Mouse (Mus musculus): ENCODE results near the gene C1qtnf2. TPM values are rescaled to one million over a fixed set of nuclear protein-coding genes. Genes with fewer than 3 reads are reported as not detected.
A peak's percentile ranks its signal among the peaks of the same experiment; 100 is the strongest.

C1qtnf2 gene
- 1 to 10 TPM; 1.0 to 1.9 TPM for total RNA-seq (2021)

DNA sequence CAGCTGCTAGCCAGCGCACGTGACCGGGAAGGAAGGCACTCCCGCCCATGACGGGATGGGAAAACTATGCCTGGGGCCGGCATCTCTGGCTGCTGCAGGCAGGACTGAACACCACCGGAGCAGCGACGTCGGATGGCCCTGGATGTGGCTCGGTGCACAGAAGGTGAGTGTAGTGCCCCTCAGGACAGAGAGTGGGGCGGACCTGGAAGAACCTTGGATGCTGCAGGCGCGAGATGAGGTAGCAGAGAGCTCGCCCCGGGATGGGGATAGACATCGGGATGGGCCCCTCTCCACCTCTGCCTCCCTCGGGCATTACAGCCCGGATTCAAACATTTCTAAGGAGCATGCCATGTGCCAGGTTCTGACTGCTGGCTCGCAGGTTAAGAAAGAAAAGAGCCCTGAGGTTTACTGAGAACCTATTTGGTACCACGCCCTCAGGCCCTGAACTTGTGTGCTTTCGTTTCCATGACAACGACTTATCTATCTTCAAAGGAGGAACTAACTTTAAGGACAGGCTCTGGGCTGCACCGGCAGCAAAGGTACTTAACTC lies at the start of gene C1qtnf2:
Gene C1qtnf2, plus strand, starts transcription at position 52 of the 550 bp plus-strand sequence.
- no peak for DNase-seq (ENCODE audit: extremely low spot score in 1 of 2, low spot score in 1 of 2)

DNA sequence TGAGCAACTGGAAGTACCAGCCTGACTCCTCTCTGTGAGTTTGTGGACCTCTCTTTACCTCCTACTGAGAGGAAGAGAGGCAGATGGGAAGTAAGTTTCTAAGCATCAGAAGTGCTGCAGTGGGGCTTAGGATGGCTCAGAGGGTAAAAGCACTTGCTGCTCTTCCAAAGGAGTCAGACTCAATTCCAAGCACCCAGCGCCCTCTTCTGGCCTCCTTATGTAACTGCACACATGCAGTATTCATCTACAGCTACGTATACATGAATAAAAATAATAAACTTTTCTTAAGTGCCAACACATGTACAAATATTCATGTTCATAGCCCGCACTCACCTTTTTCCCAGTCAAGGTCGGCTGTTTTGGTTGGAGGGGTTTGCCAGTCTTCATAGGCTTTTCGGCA lies 49.7 kb upstream of the C1qtnf2 start:
- DNase-seq (ENCODE audit: extremely low spot score in 1 of 2, low spot score in 1 of 2), result no peak

DNA sequence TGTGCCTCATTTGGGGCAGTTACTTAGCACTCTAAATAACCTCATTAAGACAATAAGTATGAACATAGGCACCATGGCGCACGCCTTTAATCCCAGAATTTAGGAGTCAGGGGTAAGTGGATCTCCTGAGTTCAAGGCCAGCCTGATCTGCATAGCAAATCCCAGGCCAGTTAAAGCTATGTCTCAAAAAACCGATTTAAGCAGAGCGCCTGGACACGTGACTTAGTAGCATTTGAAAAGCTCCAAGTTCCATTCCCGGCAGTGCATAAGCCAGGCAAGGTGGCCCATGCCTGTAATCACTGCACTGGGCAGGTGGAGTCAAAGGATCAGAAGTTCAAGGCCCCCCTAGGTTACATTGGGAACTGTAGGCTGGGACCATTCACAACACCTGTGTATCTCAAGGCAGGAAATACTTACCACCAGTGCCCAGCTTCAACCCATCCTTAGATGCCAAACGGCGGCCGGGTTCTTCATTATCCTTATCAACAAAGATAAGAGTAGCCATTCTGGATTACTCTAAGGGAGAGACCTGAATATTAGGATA lies 48.8 kb upstream of the C1qtnf2 start:
- no peak for DNase-seq (ENCODE audit: extremely low spot score in 1 of 2, low spot score in 1 of 2)

DNA sequence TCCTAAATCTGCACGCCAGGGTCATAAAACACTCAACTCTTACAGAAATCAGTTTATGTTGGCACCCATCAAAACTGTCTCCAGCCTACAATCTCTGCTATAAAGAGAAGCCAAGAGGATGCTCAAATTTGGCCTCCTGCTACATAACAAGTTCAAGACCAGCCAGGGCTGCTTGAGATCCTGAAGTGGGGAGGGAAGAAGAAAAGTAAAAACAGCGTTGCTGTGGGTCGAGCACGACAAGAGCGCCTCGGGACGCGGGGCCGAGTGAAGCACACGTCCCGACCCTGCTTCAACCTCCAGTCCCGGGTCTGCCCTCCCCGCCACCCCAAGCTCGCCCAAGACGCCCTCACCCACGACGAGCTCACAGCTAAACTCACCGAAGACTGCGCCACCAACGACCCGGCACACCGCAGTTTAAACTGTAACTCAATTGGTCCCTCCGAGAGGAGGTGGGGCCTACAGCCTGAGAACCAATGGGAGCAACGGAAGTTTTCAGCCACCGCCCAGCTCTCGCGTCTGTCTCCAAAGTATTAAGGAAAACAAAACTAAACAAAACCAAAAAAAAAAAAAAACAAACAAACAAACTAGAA lies 48.2 kb upstream of the C1qtnf2 start, which contains the start of gene Pttg1:
Gene Pttg1, minus strand, starts transcription at position 428 of the 590 bp plus-strand sequence.
- DNase-seq (ENCODE audit: extremely low spot score in 1 of 2, low spot score in 1 of 2), result peak in 1 of 2 experiments; percentile 62

DNA sequence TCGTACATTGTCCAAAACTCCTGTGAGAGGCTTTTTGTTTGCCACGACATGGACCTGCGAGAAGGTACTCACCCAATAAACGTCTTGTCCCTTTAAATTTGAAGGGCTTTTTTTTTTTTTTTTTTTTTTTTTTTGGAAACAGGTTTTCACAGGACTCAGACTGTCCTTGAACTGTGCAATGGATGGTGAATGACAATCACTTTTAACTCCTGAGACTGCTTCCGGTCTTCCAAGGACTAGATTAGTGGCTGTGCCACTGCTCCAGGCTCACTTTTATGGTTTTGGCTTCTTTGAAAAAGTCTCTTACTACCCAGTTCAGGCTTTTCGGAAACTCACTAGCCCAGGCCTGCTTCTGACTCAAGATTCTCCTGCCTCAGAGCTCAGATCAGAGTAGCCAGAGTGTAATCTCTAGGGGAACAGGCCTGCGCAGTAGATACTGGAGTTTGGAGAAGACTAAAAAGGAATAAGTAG lies 47.6 kb upstream of the C1qtnf2 start:
- DNase-seq (ENCODE audit: extremely low spot score in 1 of 2, low spot score in 1 of 2), result no peak

DNA sequence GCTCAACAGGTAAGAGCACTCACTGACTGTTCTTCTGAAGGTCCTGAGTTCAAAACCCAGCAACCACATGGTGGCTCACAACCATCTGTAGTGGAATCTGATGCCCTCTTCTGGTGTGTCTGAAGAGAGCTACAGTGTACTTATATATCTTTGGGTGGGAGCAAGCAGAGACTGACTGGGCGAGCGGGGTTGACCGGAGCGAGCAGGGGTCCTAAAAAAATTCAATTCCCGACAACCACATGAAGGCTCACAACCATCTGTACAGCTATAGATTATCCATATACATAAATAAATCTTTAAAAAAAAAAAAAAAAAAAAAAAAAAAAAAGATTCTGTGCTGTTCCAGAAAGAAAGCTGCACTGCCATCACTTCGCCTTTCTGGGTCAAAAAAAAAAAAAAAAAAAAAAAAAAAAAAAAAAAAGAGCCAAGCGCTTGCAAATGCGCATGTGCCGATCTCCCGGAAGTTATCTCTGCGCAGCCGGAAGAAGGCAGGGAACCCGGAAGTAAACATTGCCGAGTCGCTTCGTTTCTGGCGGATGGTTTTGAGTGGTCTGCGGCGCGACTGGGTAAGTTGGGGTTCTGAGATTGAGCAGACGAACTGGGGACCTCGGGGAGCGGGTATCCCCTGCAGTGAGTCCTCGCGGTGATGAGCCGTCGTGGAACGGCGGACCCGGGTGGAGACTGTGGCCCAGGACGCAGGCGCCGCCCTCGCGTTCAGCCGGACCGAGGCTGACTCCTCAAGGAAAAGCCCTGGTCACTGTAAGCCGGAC lies 40.6 kb upstream of the C1qtnf2 start, which contains the start of gene Slu7:
Gene Slu7, plus strand, starts transcription at position 491 of the 770 bp plus-strand sequence.
- DNase-seq (ENCODE audit: extremely low spot score in 1 of 2, low spot score in 1 of 2), result peak; percentile 36 to 54

DNA sequence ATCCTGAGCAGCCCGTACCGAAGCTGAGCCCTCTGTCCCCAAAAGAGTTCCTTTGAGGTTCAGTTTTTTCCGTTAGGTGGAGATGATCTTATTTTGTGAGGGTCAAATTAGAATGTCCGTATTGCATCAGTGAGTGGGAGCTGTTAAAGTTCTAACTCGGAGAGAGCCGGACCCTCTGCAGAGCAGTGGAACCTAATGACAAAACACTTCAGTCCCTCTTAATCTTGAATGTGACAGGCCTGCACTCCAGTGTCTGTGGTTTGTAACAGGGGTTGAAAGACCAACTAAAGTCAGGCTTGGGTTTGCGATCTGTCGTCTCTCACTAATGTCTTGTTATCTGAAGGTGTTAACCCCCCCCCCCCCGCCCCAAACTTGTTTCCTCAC lies 40.1 kb upstream of the C1qtnf2 start:
- no peak for DNase-seq (ENCODE audit: extremely low spot score in 1 of 2, low spot score in 1 of 2)

DNA sequence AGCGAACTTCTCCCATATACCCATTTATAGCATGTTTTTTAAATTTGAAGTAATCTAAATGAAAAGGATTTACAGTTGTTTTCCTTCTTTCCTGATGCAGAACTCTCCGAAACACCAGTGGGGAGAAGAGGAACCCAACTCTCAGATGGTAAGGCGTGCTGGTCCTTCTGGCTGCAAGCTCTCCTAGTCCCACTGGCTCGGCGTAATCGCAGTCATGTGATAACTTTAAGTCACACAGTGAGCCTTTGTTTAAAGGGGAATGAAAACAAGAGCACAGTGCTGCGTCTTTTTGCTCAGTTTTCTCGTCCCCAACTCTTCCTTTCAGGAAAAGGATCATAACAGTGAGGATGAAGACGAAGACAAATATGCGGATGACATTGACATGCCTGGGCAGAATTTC lies 33.0 kb upstream of the C1qtnf2 start:
- no peak for DNase-seq (ENCODE audit: extremely low spot score in 1 of 2, low spot score in 1 of 2)

DNA sequence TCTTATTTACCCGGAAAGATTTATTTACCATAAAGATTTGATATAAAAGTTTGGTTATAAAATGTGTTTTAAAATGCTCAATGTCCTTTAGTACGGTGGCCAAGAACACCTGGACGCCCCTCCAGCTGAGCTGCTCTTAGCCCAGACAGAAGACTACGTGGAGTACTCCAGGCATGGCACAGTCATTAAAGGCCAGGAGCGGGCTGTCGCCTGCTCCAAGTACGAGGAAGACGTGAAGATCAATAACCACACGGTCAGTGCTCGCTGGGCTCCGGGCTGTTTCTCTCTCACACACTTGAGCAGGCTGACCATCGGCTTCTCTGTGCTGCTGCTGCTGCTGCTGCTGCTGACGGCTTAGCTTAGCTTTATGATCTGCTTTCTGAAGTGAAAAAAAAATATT lies 30.9 kb upstream of the C1qtnf2 start:
- DNase-seq (ENCODE audit: extremely low spot score in 1 of 2, low spot score in 1 of 2), result no peak

DNA sequence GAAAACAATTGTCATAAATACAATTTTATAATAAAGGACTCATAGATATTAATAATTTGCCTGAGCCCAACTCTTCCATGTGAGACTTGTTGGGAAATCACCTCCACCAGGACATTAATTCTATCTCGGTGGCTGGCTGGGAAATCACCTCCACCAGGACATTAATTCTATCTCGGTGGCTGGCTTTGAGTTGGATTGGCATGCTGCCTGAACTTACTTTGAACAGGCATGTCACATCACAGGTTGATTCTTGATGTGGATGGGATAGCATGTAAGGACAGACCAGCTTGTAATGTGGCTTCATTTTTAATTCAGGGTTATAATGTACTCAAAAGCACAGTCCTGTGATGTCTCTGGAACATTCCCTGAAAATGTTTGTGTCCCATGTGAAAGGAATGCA lies 24.2 kb upstream of the C1qtnf2 start:
- DNase-seq (ENCODE audit: extremely low spot score in 1 of 2, low spot score in 1 of 2), result no peak

DNA sequence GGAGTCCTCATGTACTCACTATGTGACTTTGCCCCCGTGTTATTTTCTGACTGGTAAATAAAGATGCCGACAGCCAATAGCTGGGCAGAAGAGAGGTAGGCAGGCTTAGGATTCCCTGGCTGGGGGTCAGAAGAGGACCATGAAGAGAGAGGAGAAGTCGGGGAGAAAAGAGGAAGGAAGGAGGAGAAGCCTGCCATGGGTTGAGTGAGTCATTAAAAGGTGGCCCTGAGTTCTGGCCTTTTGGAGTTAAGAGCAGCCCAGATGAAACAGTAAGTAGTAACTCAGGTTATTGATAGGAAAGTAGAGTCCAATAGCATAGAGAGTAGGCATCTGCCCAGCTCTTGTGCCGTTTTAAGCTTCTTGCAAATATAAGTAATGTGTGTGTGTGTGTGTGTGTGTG lies 22.8 kb upstream of the C1qtnf2 start:
- no peak for DNase-seq (ENCODE audit: extremely low spot score in 1 of 2, low spot score in 1 of 2)

DNA sequence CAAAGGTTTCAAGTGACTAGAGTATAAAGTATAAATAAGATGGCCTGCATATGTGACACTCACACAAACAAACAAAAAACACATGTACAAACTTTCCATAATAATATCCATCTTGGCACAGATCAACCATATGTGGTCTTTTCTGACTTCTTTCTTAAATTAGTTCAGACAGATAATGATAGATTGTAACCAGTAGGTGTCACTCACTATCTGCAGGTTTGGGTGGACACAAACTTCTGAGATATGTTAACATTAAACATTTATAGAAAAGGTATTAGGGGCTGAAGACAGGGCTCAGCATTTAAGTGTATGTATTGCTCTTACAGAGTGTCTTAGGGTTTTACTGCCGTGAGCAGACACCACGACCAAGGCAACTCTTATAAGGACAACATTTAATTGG lies 21.8 kb upstream of the C1qtnf2 start:
- no peak for DNase-seq (ENCODE audit: extremely low spot score in 1 of 2, low spot score in 1 of 2)

DNA sequence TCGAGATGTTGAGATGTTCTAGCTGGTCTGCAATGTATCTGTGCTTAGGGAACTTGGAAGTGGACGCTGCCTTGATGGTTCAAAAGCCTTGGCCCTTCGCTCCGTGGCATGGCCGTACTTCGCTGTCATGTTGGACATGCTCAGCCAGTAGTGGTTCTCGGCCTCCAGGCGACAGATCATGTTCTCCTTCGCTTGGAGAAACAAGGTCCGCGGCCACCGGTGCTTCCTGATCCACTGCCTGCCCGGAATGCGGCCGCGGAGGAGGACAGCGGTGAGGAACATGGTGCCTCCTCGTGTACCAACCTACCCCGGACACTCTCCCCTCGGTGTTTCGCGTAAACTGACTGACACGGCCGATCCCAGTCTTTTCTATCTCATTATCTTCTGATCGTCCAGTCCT lies 10.9 kb upstream of the C1qtnf2 start:
- DNase-seq (ENCODE audit: extremely low spot score in 1 of 2, low spot score in 1 of 2), result no peak

DNA sequence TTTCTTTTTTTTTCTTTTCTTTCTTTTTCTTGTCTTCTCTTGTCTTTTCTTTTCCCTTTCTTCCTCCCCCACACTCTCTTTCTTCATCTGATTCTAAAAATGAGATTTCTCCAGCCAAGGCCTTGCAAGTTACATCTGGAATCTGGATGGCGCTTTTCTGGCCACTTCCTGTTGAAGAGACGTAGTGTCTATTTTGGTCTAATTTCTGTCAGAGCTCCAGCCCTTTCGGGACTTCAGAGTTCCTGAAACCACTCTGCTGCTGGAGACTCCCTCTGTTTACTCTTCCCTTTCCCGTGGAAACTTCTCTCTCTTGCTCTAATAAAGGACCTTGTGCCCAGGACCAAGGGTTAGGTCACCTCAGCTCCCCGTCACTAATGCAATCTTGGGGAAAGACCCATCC lies 4.0 kb upstream of the C1qtnf2 start:
- DNase-seq (ENCODE audit: extremely low spot score in 1 of 2, low spot score in 1 of 2), result no peak

DNA sequence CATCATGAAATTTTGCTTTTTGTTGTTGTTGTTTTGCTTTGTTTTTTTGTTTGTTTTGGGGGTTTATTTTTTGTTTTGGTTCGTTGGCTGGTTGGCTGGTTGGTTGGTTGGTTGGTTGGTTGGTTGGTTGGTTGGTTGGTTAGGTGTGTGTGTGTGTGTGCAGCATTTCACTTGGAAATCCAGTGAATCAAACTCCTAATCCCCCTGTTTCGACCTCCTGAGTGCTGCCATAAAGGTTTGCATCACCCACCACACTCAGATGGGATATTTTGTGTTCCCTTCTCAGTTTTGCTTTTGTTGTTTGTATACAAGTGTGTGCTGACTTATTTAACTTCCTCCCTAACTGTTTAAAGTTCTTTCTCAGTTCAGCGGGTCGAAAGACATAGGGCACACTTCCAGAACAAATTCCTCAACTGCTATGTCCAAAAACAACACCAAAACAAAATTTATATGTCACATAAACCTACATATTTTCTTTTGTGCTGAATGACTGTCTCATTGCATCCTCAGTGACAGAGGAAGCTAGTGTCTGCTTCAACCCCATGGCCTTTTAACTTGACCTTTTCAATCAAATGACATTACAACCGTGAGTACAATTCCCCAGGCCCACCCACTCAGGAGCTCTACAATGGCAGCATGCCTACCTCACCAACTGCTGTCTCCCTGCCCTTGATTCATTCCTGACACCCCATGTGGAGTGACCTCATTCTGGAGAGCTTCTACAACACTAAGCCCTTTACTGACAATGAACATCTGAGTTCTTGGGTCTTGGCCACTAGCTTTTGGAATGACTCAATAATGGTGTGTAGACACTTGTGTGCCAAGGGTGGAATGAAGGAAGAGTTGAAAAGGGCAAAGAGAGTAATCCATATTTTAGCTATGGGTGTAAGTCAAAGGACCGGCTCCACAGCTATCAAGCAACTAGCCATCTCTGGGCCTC lies 2.9 kb upstream of the C1qtnf2 start:
- no peak for DNase-seq (ENCODE audit: extremely low spot score in 1 of 2, low spot score in 1 of 2)

DNA sequence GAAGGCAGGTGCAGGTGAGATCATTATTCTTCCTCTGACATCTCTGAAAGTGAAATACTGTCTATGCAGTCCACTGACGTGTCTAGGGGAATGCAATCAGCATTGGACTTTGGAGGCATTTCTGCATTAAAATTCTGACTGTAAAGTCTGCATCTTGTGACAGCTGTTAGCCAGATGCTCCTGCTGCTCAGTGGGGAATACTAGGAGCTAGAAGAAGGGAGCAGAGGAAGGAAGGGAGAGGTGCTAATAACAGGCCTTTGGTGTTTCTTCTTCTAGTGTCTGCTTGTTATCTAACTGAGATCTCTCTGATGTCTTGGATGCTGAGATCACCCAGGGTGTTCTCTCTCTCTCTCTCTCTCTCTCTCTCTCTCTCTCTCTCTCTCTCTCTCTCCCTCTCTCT lies 961 bp upstream of the C1qtnf2 start:
- DNase-seq (ENCODE audit: extremely low spot score in 1 of 2, low spot score in 1 of 2), result no peak

DNA sequence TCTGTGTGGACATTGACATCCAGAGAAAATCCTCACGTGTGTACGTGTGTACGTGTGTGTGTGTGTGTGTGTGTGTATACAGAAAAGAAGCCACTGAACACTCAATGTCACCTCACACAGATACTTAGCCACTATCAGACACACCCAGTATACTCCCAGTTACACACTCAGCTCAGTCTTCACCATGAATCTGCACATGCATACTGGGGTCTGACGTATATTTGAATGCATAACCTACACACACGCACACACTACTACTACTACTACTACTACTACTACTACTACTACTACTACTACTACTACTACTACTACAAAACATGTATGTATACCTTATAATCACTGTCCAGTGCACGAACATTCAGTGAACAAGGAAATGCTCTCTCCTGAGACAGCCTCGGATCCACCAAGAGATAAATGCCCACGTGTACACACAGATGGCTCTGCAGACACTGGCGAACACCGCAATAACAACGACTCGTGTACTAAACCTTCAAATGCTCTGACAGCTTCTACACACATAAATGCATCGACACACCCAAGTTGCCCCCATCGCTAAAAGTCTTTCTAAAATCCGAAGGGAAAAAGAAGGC lies 346 bp upstream of the C1qtnf2 start:
- no peak for DNase-seq (ENCODE audit: extremely low spot score in 1 of 2, low spot score in 1 of 2)

DNA sequence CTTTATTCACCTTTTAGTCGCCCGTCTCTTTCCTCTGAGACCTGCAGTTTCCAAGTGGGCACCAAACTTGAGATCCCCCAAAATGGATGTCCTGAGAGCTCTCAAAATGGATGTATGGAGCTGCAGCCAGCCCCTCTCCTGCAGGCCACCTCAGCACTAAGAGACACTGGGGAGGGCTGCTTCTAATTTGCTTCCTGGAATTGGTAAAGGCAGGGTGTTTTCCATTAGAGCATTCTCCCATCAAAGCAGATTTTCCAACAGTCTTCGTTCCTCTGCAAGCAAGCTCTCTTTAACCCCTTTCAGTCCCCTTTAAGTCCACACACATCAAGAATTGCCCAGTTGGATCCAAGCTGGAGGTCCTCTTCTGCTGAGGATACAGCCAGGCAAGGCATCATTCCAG lies 5.3 kb downstream of the C1qtnf2 start:
- DNase-seq (ENCODE audit: extremely low spot score in 1 of 2, low spot score in 1 of 2), result no peak

DNA sequence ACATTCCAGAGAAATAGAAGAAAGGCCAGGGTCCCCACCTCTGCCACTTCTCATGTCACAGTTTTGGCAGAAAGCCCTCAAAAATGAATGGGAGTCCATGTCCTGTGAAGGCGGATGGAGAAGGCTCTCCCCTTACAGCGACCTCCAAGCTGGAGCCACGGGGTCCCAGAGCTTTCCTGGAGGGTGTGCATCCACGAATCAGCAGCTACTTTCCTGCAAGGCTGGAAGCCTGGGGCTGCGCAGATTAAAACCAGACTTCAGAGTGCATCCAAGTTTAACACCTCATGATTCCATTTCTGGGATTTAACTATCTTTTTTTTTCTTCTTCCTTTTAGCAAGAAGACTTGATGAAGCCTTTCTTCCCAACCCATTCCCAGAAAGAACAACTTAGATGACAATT lies 6.5 kb downstream of the C1qtnf2 start:
- no peak for DNase-seq (ENCODE audit: extremely low spot score in 1 of 2, low spot score in 1 of 2)

Measured in layer of hippocampus, postnatal 25 days (tissue).